Mouse (Mus musculus) left cerebral cortex, adult 8-10 months (tissue): ENCODE results near the gene Ptprj. TPM values are rescaled to one million over a fixed set of nuclear protein-coding genes. Genes with fewer than 3 reads are reported as not detected.
A peak's percentile ranks its signal among the peaks of the same experiment; 100 is the strongest.

Experiments used
- DNase-seq, 2 experiments: peaks; one replicate each; pipeline ENCODE4 v3.0.0; 2022; ENCODE audit warnings: low spot score in 2 of 2
- total RNA-seq, 4 experiments: library from RNA; stranded (reverse); gene quantifications; 2 replicates each; pipeline ENCODE4 v1.2.4; 2022

Gene Ptprj
- total RNA-seq, 4 experiments from 2014 or later, result 90.8 to 104 (median 95.0) TPM

- no peak for DNase-seq
Measured at GRCm38 (mm10) chr2:90525807-90526206, 54.6 kb downstream of the Ptprj start.

DNA sequence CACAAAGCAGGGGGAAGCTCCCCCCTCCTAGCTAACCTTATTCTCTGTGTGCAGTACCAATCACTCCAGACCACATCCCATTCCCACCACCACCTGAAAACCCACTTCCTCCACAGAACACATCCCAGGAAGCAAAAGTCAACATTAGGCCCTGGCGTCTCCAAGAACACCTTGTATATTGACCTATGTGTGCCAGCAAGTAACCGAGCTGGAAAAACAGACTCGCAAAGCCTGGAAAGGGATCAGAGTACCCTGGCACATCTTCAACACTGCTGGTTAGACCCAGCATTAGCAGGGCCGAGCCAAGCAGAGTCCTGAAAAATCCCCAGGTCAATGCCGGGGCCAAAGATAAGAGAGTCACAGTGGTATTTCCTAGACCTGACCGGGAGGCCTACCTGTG is 58.0 kb downstream of the Ptprj start:
- no peak for DNase-seq

DNA sequence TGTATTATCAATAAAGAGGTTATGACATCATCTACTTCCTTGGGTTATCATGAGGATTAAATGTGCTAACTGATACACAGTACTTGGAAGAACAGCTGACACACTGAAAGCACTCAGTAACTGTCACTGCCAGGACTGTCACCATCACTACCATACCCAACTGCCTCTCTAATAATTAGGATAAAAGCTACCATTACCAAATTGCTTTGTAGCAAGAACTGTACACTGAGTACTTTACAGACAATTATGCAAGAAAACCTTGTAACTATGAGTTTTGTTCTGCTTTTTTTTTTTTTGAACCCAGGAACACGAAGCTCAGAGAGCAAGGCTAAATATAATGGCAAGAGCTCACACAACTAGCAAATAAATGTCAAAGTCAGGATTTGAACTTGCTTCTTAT is 58.5 kb downstream of the Ptprj start:
- DNase-seq, result no peak

DNA sequence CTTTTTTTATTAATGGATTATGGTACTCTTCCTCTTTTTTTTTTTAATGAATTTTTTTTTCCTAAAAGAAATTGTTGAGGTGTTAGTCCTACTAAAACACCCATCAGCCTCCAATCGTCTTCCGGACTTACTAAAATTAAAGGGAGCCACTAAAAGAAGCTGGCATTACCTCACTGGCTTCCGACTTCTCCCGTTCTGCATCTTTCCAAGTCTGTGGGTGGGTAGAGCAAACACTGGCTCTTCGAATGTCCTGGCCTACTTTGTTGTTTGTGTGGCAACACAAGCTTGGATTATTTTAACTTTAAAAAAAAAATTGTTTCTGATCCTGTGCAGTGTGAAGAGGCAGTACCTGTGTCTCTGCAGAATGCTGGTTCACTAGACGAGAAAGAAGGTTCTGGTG is 62.2 kb downstream of the Ptprj start:
- no peak for DNase-seq

DNA sequence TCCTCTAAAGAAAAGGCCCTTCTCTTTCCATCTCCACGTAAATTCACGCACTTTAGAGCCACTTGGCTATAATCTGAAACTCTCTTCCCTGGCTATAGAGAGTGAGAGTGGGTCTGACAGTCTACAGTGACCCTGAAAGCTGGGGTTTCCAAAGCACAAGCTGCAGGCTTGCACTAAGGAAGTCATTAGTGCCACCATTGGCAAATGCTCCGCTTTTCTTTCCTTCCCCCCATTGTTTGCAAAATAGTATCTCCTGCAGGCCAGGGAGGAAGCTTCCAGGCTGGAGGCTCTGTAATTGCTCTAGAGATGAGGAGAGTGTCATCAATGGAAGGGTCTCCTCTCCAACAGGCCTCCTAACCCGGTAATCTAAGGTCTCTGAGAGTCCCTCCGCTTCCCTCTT is 65.5 kb downstream of the Ptprj start:
- no peak for DNase-seq

GRCm38 (mm10) chr2:90509268-90509667 is 71.2 kb downstream of the Ptprj start:
- no peak for DNase-seq

GRCm38 (mm10) chr2:90506143-90506542 is 74.3 kb downstream of the Ptprj start:
- no peak for DNase-seq

DNA sequence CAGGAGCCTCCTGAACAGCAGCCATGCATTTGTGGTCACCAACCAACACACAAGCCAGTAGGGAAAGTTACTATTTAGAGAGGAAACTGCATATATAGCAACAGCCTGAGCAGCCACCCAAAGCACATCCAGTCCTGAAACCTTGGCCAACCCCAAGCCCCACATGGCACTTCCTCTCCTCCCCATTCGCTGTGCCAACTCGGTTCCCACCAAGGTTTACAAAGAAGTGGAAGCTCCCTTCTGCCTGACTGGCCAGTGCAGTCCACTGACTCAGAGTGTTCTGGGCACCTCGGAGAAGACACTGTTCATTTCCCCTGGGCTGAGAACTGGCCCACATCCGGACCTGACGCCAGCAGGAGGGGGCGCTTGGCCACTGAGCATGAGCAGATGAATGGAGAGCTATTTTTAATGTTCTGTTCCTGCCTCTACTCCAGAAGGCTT is 75.7 kb downstream of the Ptprj start:
- peak in 1 of 2 experiments; percentile 71 for DNase-seq

GRCm38 (mm10) chr2:90503182-90503833 is 77.1 kb downstream of the Ptprj start:
- DNase-seq, result no peak

- DNase-seq, result no peak
Measured at GRCm38 (mm10) chr2:90502738-90503137, 77.7 kb downstream of the Ptprj start.

GRCm38 (mm10) chr2:90501708-90502107 is 78.7 kb downstream of the Ptprj start:
- DNase-seq, result no peak

- DNase-seq, result no peak
Measured at GRCm38 (mm10) chr2:90500892-90501291, 79.6 kb downstream of the Ptprj start.

GRCm38 (mm10) chr2:90499002-90499401 is 81.4 kb downstream of the Ptprj start:
- no peak for DNase-seq

DNA sequence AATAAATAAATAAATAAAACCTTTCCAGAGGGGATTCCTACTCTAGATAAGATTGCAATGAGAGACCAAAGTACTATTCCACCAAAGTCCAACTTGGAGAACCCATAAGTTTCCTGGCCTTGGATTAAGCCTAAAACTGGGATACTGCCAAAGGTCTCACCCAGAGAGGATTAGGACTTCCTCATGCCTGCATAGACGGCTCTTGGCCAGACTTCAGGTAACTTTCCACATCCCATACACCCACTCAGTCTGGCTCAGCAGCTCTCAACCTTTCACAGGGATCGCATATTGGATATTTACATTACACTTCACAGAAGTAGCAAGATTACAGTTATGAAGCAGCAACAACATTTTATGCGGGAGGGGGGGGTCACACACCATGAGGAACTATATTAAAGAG is 82.9 kb downstream of the Ptprj start:
- no peak for DNase-seq

DNA sequence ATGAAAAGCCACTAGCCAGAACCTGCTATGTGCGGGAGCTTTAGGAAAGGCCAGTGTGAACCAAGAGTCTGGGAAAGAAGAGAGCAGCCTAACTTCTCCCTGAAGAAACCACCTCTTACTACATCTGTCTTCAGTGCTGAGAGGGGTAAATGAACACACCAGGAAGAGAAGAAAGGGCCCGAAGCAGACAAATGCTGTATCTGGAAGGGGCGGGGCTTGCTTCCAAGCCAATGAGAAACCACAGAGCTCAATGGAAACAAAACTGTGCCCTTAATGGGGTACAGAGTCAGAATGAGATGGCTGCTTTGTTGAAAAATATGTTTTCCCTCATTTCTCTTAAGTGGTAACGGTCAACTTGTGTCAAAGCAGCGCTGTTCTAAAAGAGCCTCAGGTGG is 83.8 kb downstream of the Ptprj start:
- DNase-seq, result no peak

DNA sequence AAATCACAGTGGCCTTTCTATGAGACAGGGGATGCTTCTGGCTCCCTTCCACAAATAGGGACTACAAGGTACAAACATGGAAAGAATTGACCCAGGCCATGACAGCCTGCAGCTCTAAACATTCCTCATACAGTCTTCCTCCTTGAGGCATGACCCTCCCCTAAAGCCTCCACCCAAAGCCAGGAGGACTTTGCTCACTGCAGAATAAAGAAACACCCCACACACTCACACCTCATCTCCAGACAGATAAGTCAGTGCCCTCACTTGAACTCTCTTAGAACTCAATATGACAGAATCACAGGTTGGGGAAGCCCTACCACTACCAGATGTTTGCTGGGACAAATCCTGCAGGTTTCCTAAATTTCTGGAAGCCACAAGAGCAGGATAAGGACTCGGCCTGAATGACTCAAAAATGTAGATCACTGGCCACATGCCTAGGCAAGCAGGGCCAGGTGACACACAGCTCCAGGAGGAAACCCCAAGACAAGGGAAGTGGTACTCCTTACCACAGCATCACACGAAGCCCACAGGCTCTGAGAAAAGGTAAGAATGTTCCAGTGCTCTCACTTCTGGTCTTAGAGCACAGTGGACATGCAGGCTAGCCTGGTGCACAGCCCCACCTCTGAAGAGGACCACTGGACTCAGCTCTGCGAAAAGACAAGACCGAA is 84.3 kb downstream of the Ptprj start:
- DNase-seq, result no peak

DNA sequence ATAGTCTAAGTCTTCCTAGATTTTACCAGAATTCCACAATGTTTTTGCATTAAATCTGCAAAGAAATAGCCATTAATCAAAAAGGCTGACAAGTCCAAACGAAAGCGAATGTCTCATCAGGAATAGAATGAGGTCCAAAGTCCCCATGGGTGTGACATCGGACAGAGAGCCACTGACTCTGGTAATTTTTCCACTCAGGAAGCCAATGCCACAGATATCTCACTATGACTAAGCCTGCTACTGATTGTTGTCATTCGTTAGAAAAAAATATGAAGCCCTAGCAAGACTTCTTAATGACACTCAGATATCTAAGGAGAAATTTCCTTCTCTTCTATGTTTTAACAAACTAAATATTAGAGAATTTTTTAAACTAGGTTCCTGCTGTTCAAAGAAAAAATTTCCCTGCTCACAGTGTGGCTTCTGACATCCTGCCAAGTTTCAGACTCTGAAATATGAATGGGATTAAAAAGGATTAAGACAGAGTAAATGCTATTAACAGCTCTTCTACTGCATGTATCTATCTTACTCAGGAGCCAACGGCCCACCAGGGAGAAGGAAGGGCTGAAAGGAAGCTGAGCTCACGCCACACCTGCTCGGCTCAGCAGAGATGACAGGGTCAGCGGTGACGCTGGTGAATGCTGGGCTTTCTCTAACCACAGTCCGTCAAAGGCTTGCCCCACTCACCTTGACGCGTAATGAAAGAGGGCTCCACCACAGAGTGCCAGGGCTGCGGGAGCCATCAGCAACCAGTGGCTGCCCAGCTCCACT is 90.0 kb downstream of the Ptprj start:
- DNase-seq, result no peak

DNA sequence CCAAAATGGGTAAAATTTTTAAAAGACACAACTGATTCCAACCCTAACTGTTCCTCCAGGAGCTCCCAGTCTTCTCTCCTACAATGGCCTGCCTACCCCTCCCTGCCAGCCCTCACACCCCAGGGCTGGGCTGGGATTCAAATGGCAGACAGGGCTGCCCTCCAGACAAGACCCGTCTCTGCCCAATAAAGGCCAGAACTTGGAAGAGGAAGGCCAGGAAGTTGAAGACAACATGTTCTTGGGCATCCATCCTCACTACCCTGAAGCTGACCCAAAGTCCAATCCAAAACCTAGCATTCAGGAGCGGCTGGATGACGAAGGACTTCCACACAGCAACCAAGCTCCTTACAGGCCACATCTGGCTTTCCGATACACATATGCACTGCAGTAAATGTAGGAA is 90.6 kb downstream of the Ptprj start:
- DNase-seq, result no peak

GRCm38 (mm10) chr2:90488690-90489590 is 91.5 kb downstream of the Ptprj start:
- DNase-seq, result no peak

- DNase-seq, result no peak
Measured at GRCm38 (mm10) chr2:90487471-90488238, 92.8 kb downstream of the Ptprj start.
